Mouse (Mus musculus): ENCODE data around the gene Lrp5. TPM values are rescaled to one million over a fixed set of nuclear protein-coding genes. Genes with fewer than 3 reads are reported as not detected.

Gene Lrp5
- polyA plus RNA-seq, 1 experiment, result 24.2 TPM

- TF ChIP-seq POLR2A (IDR thresholded peaks at IDR 0.05; ENCODE audit: borderline replicate concordance, low read depth, low read length) (no peak), CTCF (IDR thresholded peaks at IDR 0.05; ENCODE audit: low read depth, low read length) (no peak)
- Histone ChIP-seq H3K27ac (ENCODE audit: insufficient read depth, low read depth, low read length) (no peak overlapping the region), H3K4me1 (ENCODE audit: control insufficient read depth, insufficient read depth, low read length) (peaks cover 21% of the 10 kb centered on the region), H3K4me3 (ENCODE audit: insufficient read depth, low read length) (no peak overlapping the region)
Observed at GRCm38 (mm10) chr19:3549263-3549662, 137.1 kb downstream of the Lrp5 start.

GRCm38 (mm10) chr19:3548311-3548710, 138.1 kb downstream of the Lrp5 start:
- H3K4me1 ChIP-seq (ENCODE audit: control insufficient read depth, insufficient read depth, low read length), result peaks cover 26% of the 10 kb centered on the region
- TF ChIP-seq CTCF (IDR thresholded peaks at IDR 0.05; ENCODE audit: low read depth, low read length) (no peak), POLR2A (IDR thresholded peaks at IDR 0.05; ENCODE audit: borderline replicate concordance, low read depth, low read length) (no peak)
- no peak overlapping the region for H3K4me3 ChIP-seq (ENCODE audit: insufficient read depth, low read length)
- no peak overlapping the region for H3K27ac ChIP-seq (ENCODE audit: insufficient read depth, low read depth, low read length)

GRCm38 (mm10) chr19:3544995-3545394, 141.4 kb downstream of the Lrp5 start:
- no peak overlapping the region for H3K4me3 ChIP-seq (ENCODE audit: insufficient read depth, low read length)
- TF ChIP-seq POLR2A (IDR thresholded peaks at IDR 0.05; ENCODE audit: borderline replicate concordance, low read depth, low read length), result no peak
- TF ChIP-seq CTCF (IDR thresholded peaks at IDR 0.05; ENCODE audit: low read depth, low read length), result no peak
- peaks cover 27% of the 10 kb centered on the region for H3K4me1 ChIP-seq (ENCODE audit: control insufficient read depth, insufficient read depth, low read length)
- no peak overlapping the region for H3K27ac ChIP-seq (ENCODE audit: insufficient read depth, low read depth, low read length)

- H3K4me1 ChIP-seq (ENCODE audit: control insufficient read depth, insufficient read depth, low read length), result peaks cover 43% of the 10 kb centered on the region
- no peak for TF ChIP-seq POLR2A (IDR thresholded peaks at IDR 0.05; ENCODE audit: borderline replicate concordance, low read depth, low read length)
- no peak for TF ChIP-seq CTCF (IDR thresholded peaks at IDR 0.05; ENCODE audit: low read depth, low read length)
Observed at GRCm38 (mm10) chr19:3542591-3542990, 143.8 kb downstream of the Lrp5 start.

GRCm38 (mm10) chr19:3540997-3541396, 145.4 kb downstream of the Lrp5 start:
- peaks cover 50% of the 10 kb centered on the region for H3K4me1 ChIP-seq (ENCODE audit: control insufficient read depth, insufficient read depth, low read length)
- H3K27ac ChIP-seq (ENCODE audit: insufficient read depth, low read depth, low read length), result no peak overlapping the region
- TF ChIP-seq CTCF (IDR thresholded peaks at IDR 0.05; ENCODE audit: low read depth, low read length), result no peak
- TF ChIP-seq POLR2A (IDR thresholded peaks at IDR 0.05; ENCODE audit: borderline replicate concordance, low read depth, low read length), result no peak
- no peak overlapping the region for H3K4me3 ChIP-seq (ENCODE audit: insufficient read depth, low read length)

More at GRCm38 (mm10) chr19:3542591-3542990, 143.8 kb downstream of the Lrp5 start:
- H3K4me3 ChIP-seq (ENCODE audit: insufficient read depth, low read length), result no peak overlapping the region
- no peak overlapping the region for H3K27ac ChIP-seq (ENCODE audit: insufficient read depth, low read depth, low read length)

- H3K4me3 ChIP-seq (ENCODE audit: insufficient read depth, low read length), result no peak overlapping the region
- no peak overlapping the region for H3K27ac ChIP-seq (ENCODE audit: insufficient read depth, low read depth, low read length)
- peaks cover 46% of the 10 kb centered on the region for H3K4me1 ChIP-seq (ENCODE audit: control insufficient read depth, insufficient read depth, low read length)
- TF ChIP-seq CTCF (IDR thresholded peaks at IDR 0.05; ENCODE audit: low read depth, low read length) (no peak), POLR2A (IDR thresholded peaks at IDR 0.05; ENCODE audit: borderline replicate concordance, low read depth, low read length) (no peak)
Observed at GRCm38 (mm10) chr19:3540254-3540653, 146.1 kb downstream of the Lrp5 start.

- Histone ChIP-seq H3K27ac (ENCODE audit: insufficient read depth, low read depth, low read length) (no peak overlapping the region), H3K4me3 (ENCODE audit: insufficient read depth, low read length) (no peak overlapping the region), H3K4me1 (ENCODE audit: control insufficient read depth, insufficient read depth, low read length) (peaks cover 42% of the 10 kb centered on the region)
- no peak for TF ChIP-seq POLR2A (IDR thresholded peaks at IDR 0.05; ENCODE audit: borderline replicate concordance, low read depth, low read length)
- TF ChIP-seq CTCF (IDR thresholded peaks at IDR 0.05; ENCODE audit: low read depth, low read length), result no peak
Observed at GRCm38 (mm10) chr19:3539456-3539855, 146.9 kb downstream of the Lrp5 start.

GRCm38 (mm10) chr19:3537658-3538057, 148.7 kb downstream of the Lrp5 start:
- Histone ChIP-seq H3K4me3 (ENCODE audit: insufficient read depth, low read length) (no peak overlapping the region), H3K4me1 (ENCODE audit: control insufficient read depth, insufficient read depth, low read length) (peaks cover 35% of the 10 kb centered on the region), H3K27ac (ENCODE audit: insufficient read depth, low read depth, low read length) (peak overlapping the region; percentile 33)
- TF ChIP-seq POLR2A (IDR thresholded peaks at IDR 0.05; ENCODE audit: borderline replicate concordance, low read depth, low read length), result no peak
- no peak for TF ChIP-seq CTCF (IDR thresholded peaks at IDR 0.05; ENCODE audit: low read depth, low read length)

- peaks cover 30% of the 10 kb centered on the region for H3K4me1 ChIP-seq (ENCODE audit: control insufficient read depth, insufficient read depth, low read length)
- H3K4me3 ChIP-seq (ENCODE audit: insufficient read depth, low read length), result no peak overlapping the region
- TF ChIP-seq CTCF (IDR thresholded peaks at IDR 0.05; ENCODE audit: low read depth, low read length) (no peak), POLR2A (IDR thresholded peaks at IDR 0.05; ENCODE audit: borderline replicate concordance, low read depth, low read length) (no peak)
- H3K27ac ChIP-seq (ENCODE audit: insufficient read depth, low read depth, low read length), result no peak overlapping the region
Observed at GRCm38 (mm10) chr19:3534945-3535344, 151.4 kb downstream of the Lrp5 start.

Other genes starting within 250 kb of the Lrp5 start
- gene Ppp6r3, start 110.8 kb downstream of the Lrp5 start, polyA plus RNA-seq (2012; ENCODE audit: insufficient read depth, insufficient read length, missing spikeins), result 52.0 and 56.1 TPM in 2 replicates
- 5.6 and 7.2 TPM in 2 replicates for gene 1810055G02Rik, start 21.7 kb upstream of the Lrp5 start, polyA plus RNA-seq (2012; ENCODE audit: insufficient read depth, insufficient read length, missing spikeins)
- 34.6 and 35.1 TPM in 2 replicates for gene Kmt5b, start 80.9 kb upstream of the Lrp5 start, polyA plus RNA-seq (2012; ENCODE audit: insufficient read depth, insufficient read length, missing spikeins)
- 22.0 and 22.5 TPM in 2 replicates for gene Chka, start 165.2 kb upstream of the Lrp5 start, polyA plus RNA-seq (2012; ENCODE audit: insufficient read depth, insufficient read length, missing spikeins)
- 488 and 518 TPM in 2 replicates for gene Tcirg1, start 220.6 kb upstream of the Lrp5 start, polyA plus RNA-seq (2012; ENCODE audit: insufficient read depth, insufficient read length, missing spikeins)
- 80.5 and 85.1 TPM in 2 replicates for gene Ndufs8, start 226.2 kb upstream of the Lrp5 start, polyA plus RNA-seq (2012; ENCODE audit: insufficient read depth, insufficient read length, missing spikeins)
- gene Aldh3b1, start 243.2 kb upstream of the Lrp5 start, polyA plus RNA-seq (2012; ENCODE audit: insufficient read depth, insufficient read length, missing spikeins), result 83.9 and 85.6 TPM in 2 replicates
- 1,272 and 1,428 TPM in 2 replicates for gene Unc93b1, start 248.6 kb upstream of the Lrp5 start, polyA plus RNA-seq (2012; ENCODE audit: insufficient read depth, insufficient read length, missing spikeins)